Mouse (Mus musculus): ENCODE measurements at regions not wholly inside any gene's neighbourhood (a gene's known extent, or its start where the extent isn't known, plus 50 kb on each side); places are given as distances from the start of the nearest gene placed in this dataset.

GRCm38 (mm10) chr14:100561884-100562283, 277.4 kb upstream of the Klf12 start:
- Histone ChIP-seq H3K4me2 (replicated peaks; ENCODE audit: low read depth, low read length, severe bottlenecking) (no peak overlapping the region), H3K9ac (ENCODE audit: low read depth, low read length, severe bottlenecking) (no peak overlapping the region), H3K9me3 (ENCODE audit: control insufficient read depth, low read length) (no peaks in the 10 kb centered on the region), H3K4me3 (replicated peaks; ENCODE audit: low read length) (no peak overlapping the region), H3K27me3 (ENCODE audit: control insufficient read depth, insufficient read depth, low read length) (no peaks in the 10 kb centered on the region), H3K36me3 (ENCODE audit: control insufficient read depth, insufficient read depth, low read length) (no peaks in the 10 kb centered on the region), H3K4me1 (ENCODE audit: control insufficient read depth, insufficient read depth, low read length) (peaks cover 7% of the 10 kb centered on the region), H3K27ac (replicated peaks; ENCODE audit: low read depth, low read length) (no peak overlapping the region)
- TF ChIP-seq POLR2A (IDR thresholded peaks at IDR 0.05; ENCODE audit: borderline replicate concordance, extremely low read depth, insufficient read depth, insufficient read length): no peak
- ATAC-seq (ENCODE audit: low FRiP score, low read depth): no peak
- DNase-seq (ENCODE audit: low spot score): no peak
- WGBS: 84% methylated on average over 3 of the region's 3 CpGs

GRCm38 (mm10) chr14:100558378-100558777, 273.9 kb upstream of the Klf12 start:
- Histone ChIP-seq H3K27ac (replicated peaks; ENCODE audit: low read depth, low read length) (no peak overlapping the region), H3K9ac (ENCODE audit: low read depth, low read length, severe bottlenecking) (no peak overlapping the region), H3K9me3 (ENCODE audit: control insufficient read depth, low read length) (no peaks in the 10 kb centered on the region), H3K4me3 (replicated peaks; ENCODE audit: low read length) (no peak overlapping the region), H3K36me3 (ENCODE audit: control insufficient read depth, insufficient read depth, low read length) (no peaks in the 10 kb centered on the region), H3K27me3 (ENCODE audit: control insufficient read depth, insufficient read depth, low read length) (no peaks in the 10 kb centered on the region), H3K4me1 (ENCODE audit: control insufficient read depth, insufficient read depth, low read length) (peaks cover 7% of the 10 kb centered on the region), H3K4me2 (replicated peaks; ENCODE audit: low read depth, low read length, severe bottlenecking) (no peak overlapping the region)
- DNase-seq (ENCODE audit: low spot score) (peak; percentile 77), ATAC-seq (ENCODE audit: low FRiP score, low read depth) (peak; percentile 87)
- TF ChIP-seq POLR2A (IDR thresholded peaks at IDR 0.05; ENCODE audit: borderline replicate concordance, extremely low read depth, insufficient read depth, insufficient read length): no peak
- WGBS: 3% methylated on average over 4 of the region's 4 CpGs

- 65% methylated on average over 2 of the region's 2 CpGs for WGBS
- H3K36me3 ChIP-seq (ENCODE audit: control insufficient read depth, insufficient read depth, low read length): no peaks in the 10 kb centered on the region
- no peak for TF ChIP-seq POLR2A (IDR thresholded peaks at IDR 0.05; ENCODE audit: borderline replicate concordance, extremely low read depth, insufficient read depth, insufficient read length)
- no peaks in the 10 kb centered on the region for H3K9me3 ChIP-seq (ENCODE audit: control insufficient read depth, low read length)
- H3K4me2 ChIP-seq (replicated peaks; ENCODE audit: low read depth, low read length, severe bottlenecking): no peak overlapping the region
- no peak overlapping the region for H3K4me3 ChIP-seq (replicated peaks; ENCODE audit: low read length)
- no peaks in the 10 kb centered on the region for H3K4me1 ChIP-seq (ENCODE audit: control insufficient read depth, insufficient read depth, low read length)
- no peak for ATAC-seq (ENCODE audit: low FRiP score, low read depth)
- no peaks in the 10 kb centered on the region for H3K27me3 ChIP-seq (ENCODE audit: control insufficient read depth, insufficient read depth, low read length)
- H3K27ac ChIP-seq (replicated peaks; ENCODE audit: low read depth, low read length): no peak overlapping the region
- H3K9ac ChIP-seq (ENCODE audit: low read depth, low read length, severe bottlenecking): no peak overlapping the region
- DNase-seq (ENCODE audit: low spot score): no peak
These were observed 268.0 kb upstream of the Klf12 start for GRCm38 (mm10) chr14:100552466-100552865.

GRCm38 (mm10) chr14:100550266-100550665, 265.8 kb upstream of the Klf12 start:
- H3K4me1 ChIP-seq (ENCODE audit: control insufficient read depth, insufficient read depth, low read length): no peaks in the 10 kb centered on the region
- WGBS: 75% methylated on average over 3 of the region's 3 CpGs
- no peaks in the 10 kb centered on the region for H3K27me3 ChIP-seq (ENCODE audit: control insufficient read depth, insufficient read depth, low read length)
- H3K36me3 ChIP-seq (ENCODE audit: control insufficient read depth, insufficient read depth, low read length): no peaks in the 10 kb centered on the region
- H3K9me3 ChIP-seq (ENCODE audit: control insufficient read depth, low read length): no peaks in the 10 kb centered on the region
- H3K9ac ChIP-seq (ENCODE audit: low read depth, low read length, severe bottlenecking): no peak overlapping the region
- DNase-seq (ENCODE audit: low spot score) (no peak), ATAC-seq (ENCODE audit: low FRiP score, low read depth) (no peak)
- H3K4me2 ChIP-seq (replicated peaks; ENCODE audit: low read depth, low read length, severe bottlenecking): no peak overlapping the region
- no peak overlapping the region for H3K27ac ChIP-seq (replicated peaks; ENCODE audit: low read depth, low read length)
- no peak for TF ChIP-seq POLR2A (IDR thresholded peaks at IDR 0.05; ENCODE audit: borderline replicate concordance, extremely low read depth, insufficient read depth, insufficient read length)
- no peak overlapping the region for H3K4me3 ChIP-seq (replicated peaks; ENCODE audit: low read length)

- no peaks in the 10 kb centered on the region for H3K9me3 ChIP-seq (ENCODE audit: control insufficient read depth, low read length)
- no peak overlapping the region for H3K9ac ChIP-seq (ENCODE audit: low read depth, low read length, severe bottlenecking)
- WGBS: 94% methylated on average over 2 of the region's 2 CpGs
- no peaks in the 10 kb centered on the region for H3K27me3 ChIP-seq (ENCODE audit: control insufficient read depth, insufficient read depth, low read length)
- H3K4me3 ChIP-seq (replicated peaks; ENCODE audit: low read length): no peak overlapping the region
- no peak for TF ChIP-seq POLR2A (IDR thresholded peaks at IDR 0.05; ENCODE audit: borderline replicate concordance, extremely low read depth, insufficient read depth, insufficient read length)
- DNase-seq (ENCODE audit: low spot score) (no peak), ATAC-seq (ENCODE audit: low FRiP score, low read depth) (no peak)
- no peaks in the 10 kb centered on the region for H3K4me1 ChIP-seq (ENCODE audit: control insufficient read depth, insufficient read depth, low read length)
- no peak overlapping the region for H3K27ac ChIP-seq (replicated peaks; ENCODE audit: low read depth, low read length)
- H3K4me2 ChIP-seq (replicated peaks; ENCODE audit: low read depth, low read length, severe bottlenecking): no peak overlapping the region
- H3K36me3 ChIP-seq (ENCODE audit: control insufficient read depth, insufficient read depth, low read length): no peaks in the 10 kb centered on the region
These were observed 245.7 kb upstream of the Klf12 start for GRCm38 (mm10) chr14:100530217-100530616.

GRCm38 (mm10) chr14:100529758-100530157, 245.3 kb upstream of the Klf12 start:
- WGBS: 92% methylated on average over 1 of the region's 1 CpGs
- H3K4me1 ChIP-seq (ENCODE audit: control insufficient read depth, insufficient read depth, low read length): no peaks in the 10 kb centered on the region
- H3K4me3 ChIP-seq (replicated peaks; ENCODE audit: low read length): no peak overlapping the region
- no peak overlapping the region for H3K9ac ChIP-seq (ENCODE audit: low read depth, low read length, severe bottlenecking)
- TF ChIP-seq POLR2A (IDR thresholded peaks at IDR 0.05; ENCODE audit: borderline replicate concordance, extremely low read depth, insufficient read depth, insufficient read length): no peak
- no peaks in the 10 kb centered on the region for H3K9me3 ChIP-seq (ENCODE audit: control insufficient read depth, low read length)
- no peak for DNase-seq (ENCODE audit: low spot score)
- ATAC-seq (ENCODE audit: low FRiP score, low read depth): no peak
- H3K27ac ChIP-seq (replicated peaks; ENCODE audit: low read depth, low read length): no peak overlapping the region
- H3K4me2 ChIP-seq (replicated peaks; ENCODE audit: low read depth, low read length, severe bottlenecking): no peak overlapping the region
- H3K27me3 ChIP-seq (ENCODE audit: control insufficient read depth, insufficient read depth, low read length): no peaks in the 10 kb centered on the region
- no peaks in the 10 kb centered on the region for H3K36me3 ChIP-seq (ENCODE audit: control insufficient read depth, insufficient read depth, low read length)
